Mouse (Mus musculus) A20 (cell line): ENCODE measurements around the gene Traf5.

ENCODE experiments used
- DNase-seq: peaks from one replicate; pipeline ENCODE4 v3.0.0-alpha.2; 2011; ENCODE audit warnings: low read depth, low spot score

The Traf5 gene

GRCm38 (mm10) chr1:192091806-192092772 is at the start of gene Traf5:
Gene Traf5, minus strand, starts transcription at chr1:192092559.
- DNase-seq = peak; percentile 98

- DNase-seq = no peak
Observed at GRCm38 (mm10) chr1:192140313-192140712, 48.0 kb upstream of the Traf5 start.

- peak; percentile 81 for DNase-seq
Observed at GRCm38 (mm10) chr1:192137926-192138910, 45.9 kb upstream of the Traf5 start, which contains the start of gene Rcor3. Gene Rcor3, minus strand, starts transcription at chr1:192138062.

DNA sequence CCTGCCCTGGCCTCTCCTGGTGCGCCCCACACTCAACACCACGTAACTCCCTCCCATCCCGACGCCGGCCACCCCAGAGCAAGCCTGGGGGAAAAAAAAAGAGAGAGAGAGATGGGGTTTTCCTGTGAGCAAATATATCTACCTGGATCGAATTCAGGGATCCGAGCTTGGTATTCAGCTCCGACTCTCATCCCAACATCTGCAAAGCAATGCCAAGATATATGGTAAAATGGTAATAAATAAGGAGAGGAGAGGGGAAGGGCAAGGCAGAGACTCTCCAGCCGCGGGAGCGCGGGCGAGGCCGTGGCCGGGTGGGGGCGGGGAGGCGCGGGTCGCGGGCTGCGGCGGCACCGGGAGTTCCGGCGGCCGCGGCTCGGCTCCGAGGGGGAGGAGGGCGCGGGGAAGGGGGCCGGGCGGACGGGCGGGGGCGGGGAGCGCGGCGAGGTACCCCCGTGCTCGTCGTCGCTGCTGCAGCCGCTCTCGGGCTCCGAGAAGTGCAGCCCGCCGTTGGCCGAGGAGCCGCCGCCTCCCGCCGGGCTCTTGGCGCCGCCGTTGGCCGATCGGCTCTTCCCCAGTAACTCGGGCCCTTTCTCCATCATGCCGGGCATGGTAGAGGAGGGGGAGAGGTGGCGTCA is 45.0 kb upstream of the Traf5 start:
- no peak for DNase-seq

DNA sequence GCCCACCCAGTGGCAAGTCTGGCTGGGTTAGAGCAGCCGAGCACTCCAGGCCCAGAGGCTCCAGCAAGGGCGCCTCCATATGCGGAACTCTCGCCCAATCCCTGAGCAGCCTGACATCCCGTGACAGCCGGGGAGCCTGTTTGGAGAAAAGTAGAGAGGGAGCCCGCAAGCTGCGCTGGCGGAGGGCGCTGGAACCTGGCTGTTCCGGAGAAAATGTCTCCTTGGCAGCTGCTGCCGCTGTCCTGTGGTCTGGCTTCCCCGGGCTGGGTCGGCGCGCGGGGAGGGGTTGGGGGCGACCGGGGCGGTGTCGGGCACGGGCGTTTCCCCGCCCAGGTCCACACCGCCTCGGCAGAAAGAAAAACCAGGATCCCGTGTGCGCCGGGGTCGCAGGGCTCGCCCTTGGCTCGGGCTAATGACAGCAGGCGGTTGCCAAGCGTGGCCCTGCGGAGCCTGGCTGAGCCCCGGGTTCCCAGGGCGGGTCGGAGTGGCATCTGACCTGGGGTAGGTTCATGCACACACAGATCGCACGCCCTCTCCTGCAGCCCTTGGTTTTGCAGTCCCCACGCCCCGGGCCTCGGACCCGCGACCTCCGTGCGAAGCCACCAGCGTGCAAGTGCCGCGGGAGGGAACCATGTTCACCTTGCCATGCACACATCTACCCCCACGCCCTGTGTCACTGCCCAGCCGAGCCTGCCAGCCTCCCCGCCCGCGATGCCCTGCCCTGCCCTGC is 44.4 kb upstream of the Traf5 start:
- peak; percentile 75 for DNase-seq

- DNase-seq = no peak
Observed at GRCm38 (mm10) chr1:192130202-192130601, 37.8 kb upstream of the Traf5 start.

DNA sequence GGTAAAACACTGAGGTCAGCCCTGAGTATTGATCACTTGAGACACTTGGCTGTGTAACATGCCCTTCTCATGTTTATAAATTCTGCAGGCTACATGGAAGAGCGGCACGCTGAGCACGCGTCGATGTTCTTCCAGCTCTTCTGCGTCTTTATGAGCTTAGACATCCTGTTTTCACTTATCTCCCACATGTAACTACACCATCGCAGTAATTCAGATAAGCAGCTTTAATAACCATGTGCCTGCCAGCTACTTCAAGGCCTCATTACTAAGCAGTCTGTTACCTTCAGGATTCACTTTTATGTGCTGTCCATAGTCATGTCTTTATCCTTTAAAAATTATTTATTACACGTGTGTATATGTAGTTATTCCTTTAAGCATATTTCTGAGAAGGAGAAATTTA is 36.0 kb upstream of the Traf5 start:
- DNase-seq = no peak

DNA sequence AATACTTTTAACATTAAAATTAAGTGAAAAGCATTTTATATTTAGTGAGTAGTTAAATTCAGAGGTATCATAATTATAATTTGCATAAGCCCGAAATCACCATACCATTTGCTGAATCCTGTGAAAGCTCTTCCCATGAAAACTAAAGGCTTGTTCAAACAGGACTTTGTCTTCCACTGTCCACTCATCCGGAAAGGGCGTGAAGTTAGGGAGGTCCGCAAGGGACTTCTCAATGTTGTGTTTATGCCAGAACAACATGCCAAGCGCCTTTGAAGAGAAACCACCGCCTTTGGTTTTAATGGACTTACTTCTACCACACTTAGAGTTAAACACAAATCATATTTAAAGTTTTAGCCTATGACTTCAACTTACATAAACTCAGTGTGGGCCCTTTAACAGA is 33.4 kb upstream of the Traf5 start:
- no peak for DNase-seq

DNA sequence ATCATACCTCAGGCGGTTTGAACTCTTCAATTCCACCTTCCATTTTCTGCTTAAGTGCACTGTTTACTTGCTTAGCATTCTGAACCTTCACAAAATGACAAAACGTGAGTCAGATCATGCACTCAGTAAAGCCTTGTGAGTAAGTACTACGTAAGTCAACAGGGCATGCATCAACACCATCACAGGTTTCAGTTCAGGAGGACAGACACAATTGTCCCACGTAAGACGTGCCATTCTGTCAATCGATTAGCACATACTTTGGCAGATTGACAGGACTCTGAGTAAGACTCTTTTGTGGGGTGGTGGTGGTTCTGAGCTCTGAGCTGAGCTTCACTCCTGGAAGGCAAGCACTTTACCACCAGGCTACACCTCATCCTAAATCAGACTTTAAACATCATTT is 23.9 kb upstream of the Traf5 start:
- no peak for DNase-seq

DNA sequence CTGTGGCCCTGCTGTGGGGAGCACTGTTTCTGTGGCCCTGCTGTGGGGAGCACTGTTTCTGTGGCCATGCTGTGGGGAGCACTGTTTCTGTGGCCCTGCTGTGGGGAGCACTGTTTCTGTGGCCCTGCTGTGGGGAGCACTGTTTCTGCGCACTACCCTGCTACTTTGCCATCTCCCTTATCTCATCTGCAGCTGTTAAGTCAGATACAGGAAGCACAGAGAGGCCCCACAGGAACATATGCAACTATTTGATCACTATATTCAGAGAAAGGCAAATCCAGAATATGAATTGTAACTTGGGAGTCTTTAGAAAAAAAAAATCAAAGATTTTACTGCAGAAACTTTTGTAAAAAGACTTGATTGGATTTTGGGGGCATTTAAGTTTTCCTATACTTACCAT is 23.0 kb upstream of the Traf5 start:
- DNase-seq = no peak

GRCm38 (mm10) chr1:192109169-192109568 is 16.8 kb upstream of the Traf5 start:
- no peak for DNase-seq

DNA sequence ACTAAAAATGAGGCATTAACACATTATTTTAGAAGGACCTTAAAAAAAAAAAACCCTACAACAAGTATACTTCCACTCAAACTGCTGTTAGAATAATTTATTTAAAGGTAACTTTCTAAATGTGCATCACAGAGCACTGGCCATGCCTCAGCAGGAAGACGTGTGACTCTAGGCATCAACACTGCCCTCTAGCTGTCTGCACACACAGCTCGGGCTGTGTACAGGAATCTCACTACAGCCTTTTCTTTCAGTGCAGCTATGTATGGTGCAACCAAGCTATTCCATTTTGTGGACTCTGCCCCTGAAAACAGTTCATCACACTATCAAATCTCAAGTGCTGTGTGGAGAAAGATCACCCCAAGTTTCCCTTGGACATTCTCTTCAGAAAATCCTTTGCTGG is 15.0 kb upstream of the Traf5 start:
- peak; percentile 70 for DNase-seq

DNA sequence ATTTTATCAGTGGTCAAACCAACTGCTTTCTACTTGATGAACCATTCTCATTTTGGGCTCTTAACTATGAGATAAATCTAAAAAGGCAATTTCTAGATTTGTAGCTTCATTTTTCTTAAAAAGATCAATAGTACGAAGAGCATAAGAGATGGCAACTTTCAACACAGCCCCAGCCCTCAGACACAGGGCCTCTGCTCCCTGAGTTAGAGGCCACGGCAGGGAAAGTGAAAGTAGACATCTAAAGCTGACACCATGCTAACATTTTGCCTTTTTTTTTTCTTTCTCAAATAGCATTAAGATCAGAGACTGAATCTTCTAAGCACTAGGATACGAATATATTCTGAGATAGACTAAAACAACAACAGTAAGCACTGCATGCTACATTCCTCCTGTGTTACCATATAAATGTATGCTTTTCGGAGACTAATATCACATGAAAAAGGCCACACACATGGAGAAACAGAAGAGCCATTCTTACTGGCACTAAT is 13.6 kb upstream of the Traf5 start:
- DNase-seq = no peak

GRCm38 (mm10) chr1:192104021-192104420 is 11.7 kb upstream of the Traf5 start:
- DNase-seq = no peak

DNA sequence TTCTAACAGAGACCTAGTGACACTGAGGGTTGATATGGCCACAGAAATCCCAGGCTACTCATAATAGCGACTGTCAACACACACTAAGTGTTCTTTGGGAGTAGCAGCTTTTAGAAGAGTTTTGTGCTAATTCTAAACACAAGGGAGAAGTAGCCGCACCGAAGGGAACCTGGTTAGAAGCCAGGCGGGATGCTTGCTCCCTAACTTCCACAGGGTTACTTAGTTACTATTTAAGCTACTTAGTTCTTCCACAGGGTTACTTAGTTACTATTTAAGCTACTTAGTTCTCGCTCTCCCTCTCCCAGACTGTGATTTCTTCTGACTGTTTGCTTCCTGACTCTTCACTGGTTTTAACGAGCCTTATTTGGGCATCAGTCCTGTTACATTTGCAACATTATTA is 10.8 kb upstream of the Traf5 start:
- no peak for DNase-seq

- no peak for DNase-seq
Observed at GRCm38 (mm10) chr1:192101359-192101758, 9.0 kb upstream of the Traf5 start.

DNA sequence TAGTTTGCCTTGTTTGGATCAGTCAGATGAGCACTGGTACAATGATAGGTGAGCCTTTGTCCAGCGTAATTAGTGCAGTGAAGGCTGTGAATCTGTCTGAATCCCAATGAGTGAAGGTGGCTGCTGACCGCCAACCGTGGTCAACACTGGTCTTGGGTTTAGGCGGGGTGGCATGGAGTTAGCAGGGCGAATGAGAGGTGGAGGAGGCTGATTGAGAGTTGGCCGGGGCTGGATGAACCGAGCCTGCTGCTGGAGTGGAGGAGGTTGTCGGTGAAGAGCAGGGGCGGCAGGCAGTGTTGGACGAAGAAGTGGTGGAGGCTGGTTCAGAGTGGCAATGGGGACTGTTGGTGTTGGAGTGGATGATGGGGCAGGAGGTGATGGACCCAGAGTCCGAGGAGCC is 8.4 kb upstream of the Traf5 start:
- DNase-seq = no peak

DNA sequence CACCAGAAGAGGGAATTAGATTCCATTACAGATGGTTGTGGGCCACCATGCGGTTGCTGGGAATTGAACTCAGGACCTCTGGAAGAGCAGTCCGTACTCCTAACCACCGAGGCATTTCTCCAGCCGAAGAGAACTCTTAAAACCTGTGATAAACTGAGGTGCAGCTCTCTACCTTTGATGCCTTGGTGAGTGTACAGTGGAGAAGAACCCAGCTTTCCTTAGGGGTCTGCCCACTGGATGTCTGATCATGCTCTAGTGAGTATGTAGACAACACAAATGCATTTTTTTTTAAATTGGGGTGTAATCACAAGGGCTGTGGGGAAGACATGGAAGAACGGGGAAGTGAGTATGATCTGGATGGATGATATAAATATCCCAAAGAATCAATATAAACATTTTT is 3.3 kb upstream of the Traf5 start:
- no peak for DNase-seq

GRCm38 (mm10) chr1:192094451-192095170 is 2.3 kb upstream of the Traf5 start:
- DNase-seq = peak; percentile 69
